Mouse (Mus musculus) liver, embryonic 16.5 days (tissue): ENCODE data around the gene C87499. TPM values are rescaled to one million over a fixed set of nuclear protein-coding genes. Genes with fewer than 3 reads are reported as not detected.

Source experiments
- ATAC-seq: fragments of 200-750 bp; cut with Nextera tagmentation; 2 replicates; pipeline ENCODE4 v1.8.0; 2017; ENCODE audit warnings: low read depth, mild to moderate bottlenecking, moderate number of reproducible peaks, moderate library complexity
- H3K27ac ChIP-seq: fragments of 300-500 bp; sonication (generic); 2 replicates; pipeline ENCODE4 v1.5.1; 2014; ENCODE audit warnings: mild to moderate bottlenecking, low read length
- H3K27me3 ChIP-seq: fragments of 300-500 bp; sonication (generic); 2 replicates; pipeline ENCODE4 v1.6.1; 2014; ENCODE audit warnings: low read depth, low read length, mixed read lengths; ENCODE audit not compliant: control insufficient read depth, insufficient read depth
- H3K36me3 ChIP-seq: fragments of 300-500 bp; sonication (generic); 2 replicates; pipeline ENCODE4 v1.6.1; 2014; ENCODE audit warnings: mild to moderate bottlenecking; ENCODE audit not compliant: control insufficient read depth, insufficient read depth
- H3K4me1 ChIP-seq: fragments of 300-500 bp; sonication (generic); 2 replicates; pipeline ENCODE4 v1.6.1; 2014; ENCODE audit warnings: low read depth, low read length, mixed read lengths; ENCODE audit not compliant: control insufficient read depth
- H3K4me2 ChIP-seq: fragments of 300-500 bp; sonication (generic); 2 replicates; pipeline ENCODE4 v1.6.1; 2014; ENCODE audit warnings: low read depth, low read length, mixed read lengths
- H3K4me3 ChIP-seq: fragments of 300-500 bp; sonication (generic); 2 replicates; pipeline ENCODE4 v1.5.1; 2014; ENCODE audit warnings: low read depth, mild to moderate bottlenecking, low read length
- H3K9ac ChIP-seq: fragments of 300-500 bp; sonication (generic); 2 replicates; pipeline ENCODE4 v1.6.1; 2014; ENCODE audit warnings: low read depth, low read length
- H3K9me3 ChIP-seq: fragments of 300-500 bp; sonication (generic); replicated peaks from 2 replicates; pipeline ENCODE4 v1.6.1; 2016; ENCODE audit warnings: low read length; ENCODE audit not compliant: control insufficient read depth
- WGBS: fragments of 180-500 bp; shearing (Covaris S2); extraction: QIAGEN DNeasy Blood & Tissue Kit; methylation state at CpG from one replicate; pipeline ENCODE4 v1.1.7; 2014; ENCODE audit not compliant: insufficient replicate concordance; 5-methylcytosine and 5-hydroxymethylcytosine counted together
- polyA plus RNA-seq: library from polyadenylated mRNA; unstranded; fragments of >200 nt; fragmentation: Nextera tagmentation; extraction: Ambion mirVana; gene quantifications from 2 replicates; pipeline ENCODE4 v1.2.1, GENCODE M21; 2015

The C87499 gene
- polyA plus RNA-seq, result not detected in 2 replicates

- Histone ChIP-seq H3K27ac (no peak within 1 kb of the TSS), H3K4me3 (no peak within 1 kb of the TSS), H3K9ac (no peak within 1 kb of the TSS), H3K4me1 (no peaks in the 10 kb centered on the region), H3K36me3 (no peaks in the 10 kb centered on the region), H3K9me3 (no peaks in the 10 kb centered on the region), H3K27me3 (no peaks in the 10 kb centered on the region), H3K4me2 (no peak within 1 kb of the TSS)
- WGBS, result 73% methylated on average over 4 of the region's 4 CpGs
- no peak for ATAC-seq
Observed at GRCm38 (mm10) chr4:88634311-88634710, at the start of gene C87499. Gene C87499 (minus strand): TSS chr4:88634411.

- Histone ChIP-seq H3K4me3 (no peak within 1 kb of the TSS), H3K27me3 (no peaks in the 10 kb centered on the region), H3K4me2 (no peak within 1 kb of the TSS), H3K9me3 (no peaks in the 10 kb centered on the region), H3K36me3 (no peaks in the 10 kb centered on the region), H3K27ac (no peak within 1 kb of the TSS), H3K4me1 (no peaks in the 10 kb centered on the region), H3K9ac (no peak within 1 kb of the TSS)
- ATAC-seq, result no peak
- 77% methylated on average over 1 of the region's 1 CpGs for WGBS
Observed at GRCm38 (mm10) chr4:88683812-88684211, 49.6 kb upstream of the C87499 start, which contains the start of gene Ifna2. Gene Ifna2 (minus strand): TSS chr4:88683912.

DNA sequence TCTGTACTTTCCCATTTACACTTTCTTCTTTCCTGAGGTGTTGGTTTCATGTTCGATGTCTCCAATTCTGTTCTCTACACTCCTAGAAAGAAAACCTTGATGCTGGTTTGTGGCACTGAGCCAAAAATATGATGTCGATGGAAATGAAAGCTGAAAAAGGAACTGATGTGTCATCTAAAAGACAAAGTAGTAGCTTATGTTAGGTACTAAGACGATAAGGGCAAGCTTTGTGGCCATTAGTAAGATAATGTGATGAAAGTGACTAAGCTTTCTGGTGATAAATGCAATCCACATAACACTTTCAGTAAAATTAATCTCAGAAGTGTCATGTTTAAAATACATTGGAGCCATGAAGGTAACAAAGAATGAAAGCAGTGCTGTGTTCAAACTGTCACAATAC is 47.1 kb upstream of the C87499 start:
- H3K27ac ChIP-seq, result no peak overlapping the region
- no peak overlapping the region for H3K4me2 ChIP-seq
- no peaks in the 10 kb centered on the region for H3K9me3 ChIP-seq
- no peak overlapping the region for H3K4me3 ChIP-seq
- ATAC-seq, result no peak
- no peaks in the 10 kb centered on the region for H3K27me3 ChIP-seq
- H3K9ac ChIP-seq, result no peak overlapping the region
- WGBS, result 31% methylated on average over 3 of the region's 3 CpGs
- H3K4me1 ChIP-seq, result no peaks in the 10 kb centered on the region
- H3K36me3 ChIP-seq, result no peaks in the 10 kb centered on the region

- H3K9me3 ChIP-seq, result no peaks in the 10 kb centered on the region
- no peak overlapping the region for H3K9ac ChIP-seq
- no peaks in the 10 kb centered on the region for H3K4me1 ChIP-seq
- no peaks in the 10 kb centered on the region for H3K36me3 ChIP-seq
- no peaks in the 10 kb centered on the region for H3K27me3 ChIP-seq
- no peak overlapping the region for H3K4me2 ChIP-seq
- ATAC-seq, result no peak
- WGBS, result 30% methylated on average over 8 of the region's 8 CpGs
- H3K4me3 ChIP-seq, result no peak overlapping the region
- H3K27ac ChIP-seq, result no peak overlapping the region
Observed at GRCm38 (mm10) chr4:88680362-88680761, 46.2 kb upstream of the C87499 start.

- Histone ChIP-seq H3K36me3 (no peaks in the 10 kb centered on the region), H3K27me3 (no peaks in the 10 kb centered on the region), H3K27ac (no peak within 1 kb of the TSS), H3K9me3 (no peaks in the 10 kb centered on the region), H3K4me2 (no peak within 1 kb of the TSS), H3K4me3 (no peak within 1 kb of the TSS), H3K9ac (no peak within 1 kb of the TSS), H3K4me1 (no peaks in the 10 kb centered on the region)
- 42% methylated on average over 1 of the region's 1 CpGs for WGBS
- no peak for ATAC-seq
Observed at GRCm38 (mm10) chr4:88676824-88677223, 42.6 kb upstream of the C87499 start, which contains the start of gene Ifna16. Gene Ifna16 (minus strand): TSS chr4:88676924.

GRCm38 (mm10) chr4:88655461-88655860 is 21.2 kb upstream of the C87499 start:
- no peak overlapping the region for H3K4me3 ChIP-seq
- 7% methylated on average over 1 of the region's 1 CpGs for WGBS
- no peaks in the 10 kb centered on the region for H3K36me3 ChIP-seq

GRCm38 (mm10) chr4:88653644-88654043 is 19.4 kb upstream of the C87499 start:
- Histone ChIP-seq H3K4me1 (no peaks in the 10 kb centered on the region), H3K4me3 (no peak overlapping the region), H3K36me3 (no peaks in the 10 kb centered on the region), H3K9me3 (no peaks in the 10 kb centered on the region), H3K4me2 (no peak overlapping the region), H3K27ac (no peak overlapping the region), H3K27me3 (no peaks in the 10 kb centered on the region), H3K9ac (no peak overlapping the region)
- 56% methylated on average over 3 of the region's 3 CpGs for WGBS
- no peak for ATAC-seq

More at GRCm38 (mm10) chr4:88655461-88655860, 21.2 kb upstream of the C87499 start:
- no peak overlapping the region for H3K27ac ChIP-seq
- H3K9ac ChIP-seq, result no peak overlapping the region
- H3K9me3 ChIP-seq, result no peaks in the 10 kb centered on the region
- H3K4me1 ChIP-seq, result no peaks in the 10 kb centered on the region
- no peak overlapping the region for H3K4me2 ChIP-seq
- ATAC-seq, result no peak
- H3K27me3 ChIP-seq, result no peaks in the 10 kb centered on the region

GRCm38 (mm10) chr4:88644359-88644758 is 10.1 kb upstream of the C87499 start, which contains the start of gene Ifna13:
Gene Ifna13 (minus strand): TSS chr4:88644459.
- no peaks in the 10 kb centered on the region for H3K9me3 ChIP-seq
- 34% methylated on average over 2 of the region's 2 CpGs for WGBS
- ATAC-seq, result no peak
- H3K4me3 ChIP-seq, result no peak within 1 kb of the TSS
- H3K36me3 ChIP-seq, result no peaks in the 10 kb centered on the region
- no peaks in the 10 kb centered on the region for H3K4me1 ChIP-seq
- H3K4me2 ChIP-seq, result no peak within 1 kb of the TSS
- H3K27me3 ChIP-seq, result no peaks in the 10 kb centered on the region
- H3K27ac ChIP-seq, result no peak within 1 kb of the TSS
- H3K9ac ChIP-seq, result no peak within 1 kb of the TSS

DNA sequence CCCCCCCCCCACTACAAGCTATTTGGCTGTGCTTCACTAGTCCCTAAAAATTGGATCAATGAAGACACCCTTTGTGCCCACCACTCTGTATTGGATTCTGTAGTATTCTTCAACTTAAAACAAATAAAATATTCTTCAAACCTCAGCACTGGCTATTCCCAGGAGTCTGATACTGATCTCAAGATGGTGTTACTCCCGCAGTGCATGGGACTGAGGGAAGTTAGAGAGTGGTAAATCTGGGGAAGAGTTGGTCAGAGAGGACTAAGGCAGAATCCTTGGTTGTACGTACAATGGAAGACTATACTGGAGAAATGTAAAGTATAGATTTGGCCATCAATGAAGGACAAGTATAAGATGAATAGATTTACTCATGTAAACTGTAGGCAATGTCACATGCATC is 8.3 kb upstream of the C87499 start:
- H3K9ac ChIP-seq, result no peak overlapping the region
- H3K4me3 ChIP-seq, result no peak overlapping the region
- no peaks in the 10 kb centered on the region for H3K27me3 ChIP-seq
- H3K27ac ChIP-seq, result no peak overlapping the region
- H3K36me3 ChIP-seq, result no peaks in the 10 kb centered on the region
- H3K9me3 ChIP-seq, result no peaks in the 10 kb centered on the region
- 24% methylated on average over 2 of the region's 2 CpGs for WGBS
- no peak overlapping the region for H3K4me2 ChIP-seq
- ATAC-seq, result no peak
- H3K4me1 ChIP-seq, result no peaks in the 10 kb centered on the region
